Mouse (Mus musculus): Measurements from ENCODE around the gene Pdha1. TPM values are rescaled to one million over a fixed set of nuclear protein-coding genes. Genes with fewer than 3 reads are reported as not detected.

Pdha1 gene
- 147 and 179 TPM in 2 replicates for polyA plus RNA-seq (2014; fragmentation: Nextera tagmentation; extraction: Ambion mirVana)

GRCm38 (mm10) chrX:160137861-160138717, at the start of gene Pdha1:
TSS of gene Pdha1 (minus strand) at chrX:160138413.
- peak within 1 kb of the TSS; percentile 64 for H3K4me3 ChIP-seq (replicated peaks; ENCODE audit: low read length)
- no peaks in the 10 kb centered on the region for H3K9me3 ChIP-seq (ENCODE audit: control insufficient read depth, low read length)
- peak within 1 kb of the TSS; percentile 74 for H3K9ac ChIP-seq
- H3K4me2 ChIP-seq (replicated peaks), result peak within 1 kb of the TSS; percentile 77
- WGBS, result 20% methylated on average over 67 of the region's 67 CpGs
- DNase-seq (ENCODE audit: low spot score) (peak; percentile 86), ATAC-seq (ENCODE audit: low FRiP score) (peak; percentile 98)
- H3K36me3 ChIP-seq (replicated peaks; ENCODE audit: control insufficient read depth, insufficient read depth), result no peaks in the 10 kb centered on the region
- peaks cover 10% of the 10 kb centered on the region; the same call in 1 of the 2 replicates for H3K4me1 ChIP-seq (replicated peaks; ENCODE audit: control insufficient read depth, insufficient read depth, low read length)
- no peaks in the 10 kb centered on the region; the same call in 1 of the 2 replicates for H3K27me3 ChIP-seq (ENCODE audit: control insufficient read depth, insufficient read depth, low read length)
- peak within 1 kb of the TSS; percentile 86 for H3K27ac ChIP-seq

GRCm38 (mm10) chrX:160179032-160179431, 40.8 kb upstream of the Pdha1 start:
- no peaks in the 10 kb centered on the region for H3K27me3 ChIP-seq (ENCODE audit: control insufficient read depth, insufficient read depth, low read length)
- ATAC-seq (ENCODE audit: low FRiP score), result no peak
- no peaks in the 10 kb centered on the region for H3K9me3 ChIP-seq (ENCODE audit: control insufficient read depth, low read length)
- no peak for DNase-seq (ENCODE audit: low spot score)
- 73% methylated on average over 3 of the region's 3 CpGs for WGBS
- no peak overlapping the region for H3K9ac ChIP-seq
- H3K36me3 ChIP-seq (replicated peaks; ENCODE audit: control insufficient read depth, insufficient read depth), result no peaks in the 10 kb centered on the region
- no peak overlapping the region for H3K4me3 ChIP-seq (replicated peaks; ENCODE audit: low read length)
- H3K4me2 ChIP-seq (replicated peaks), result no peak overlapping the region
- no peaks in the 10 kb centered on the region for H3K4me1 ChIP-seq (replicated peaks; ENCODE audit: control insufficient read depth, insufficient read depth, low read length)
- H3K27ac ChIP-seq, result no peak overlapping the region

DNA sequence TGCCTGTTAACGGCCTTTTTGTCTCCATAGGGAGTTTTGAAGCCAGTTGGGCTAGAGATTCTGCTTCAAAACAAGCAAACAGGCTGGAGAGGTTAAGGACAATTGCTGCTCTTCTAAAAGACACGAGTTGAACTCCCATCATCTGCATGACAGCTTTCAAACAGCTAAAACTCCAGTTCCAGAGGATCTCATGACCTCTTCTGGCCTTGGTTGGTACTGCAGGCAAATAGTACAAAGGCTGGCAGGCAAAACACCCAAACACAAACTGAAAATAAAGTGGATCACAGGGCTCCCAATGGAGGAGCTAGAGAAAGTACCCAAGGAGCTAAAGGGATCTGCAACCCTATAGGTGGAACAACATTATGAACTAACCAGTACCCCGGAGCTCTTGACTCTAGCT, 31.9 kb upstream of the Pdha1 start:
- no peaks in the 10 kb centered on the region for H3K9me3 ChIP-seq (ENCODE audit: control insufficient read depth, low read length)
- H3K4me2 ChIP-seq (replicated peaks), result no peak overlapping the region
- no peaks in the 10 kb centered on the region; the same call in 1 of the 2 replicates for H3K27me3 ChIP-seq (ENCODE audit: control insufficient read depth, insufficient read depth, low read length)
- 14% methylated on average over 2 of the region's 3 CpGs for WGBS
- no peaks in the 10 kb centered on the region for H3K36me3 ChIP-seq (replicated peaks; ENCODE audit: control insufficient read depth, insufficient read depth)
- DNase-seq (ENCODE audit: low spot score) (peak; percentile 72), ATAC-seq (ENCODE audit: low FRiP score) (no peak)
- H3K4me1 ChIP-seq (replicated peaks; ENCODE audit: control insufficient read depth, insufficient read depth, low read length), result no peaks in the 10 kb centered on the region
- no peak overlapping the region for H3K27ac ChIP-seq
- no peak overlapping the region for H3K9ac ChIP-seq
- H3K4me3 ChIP-seq (replicated peaks; ENCODE audit: low read length), result no peak overlapping the region

DNA sequence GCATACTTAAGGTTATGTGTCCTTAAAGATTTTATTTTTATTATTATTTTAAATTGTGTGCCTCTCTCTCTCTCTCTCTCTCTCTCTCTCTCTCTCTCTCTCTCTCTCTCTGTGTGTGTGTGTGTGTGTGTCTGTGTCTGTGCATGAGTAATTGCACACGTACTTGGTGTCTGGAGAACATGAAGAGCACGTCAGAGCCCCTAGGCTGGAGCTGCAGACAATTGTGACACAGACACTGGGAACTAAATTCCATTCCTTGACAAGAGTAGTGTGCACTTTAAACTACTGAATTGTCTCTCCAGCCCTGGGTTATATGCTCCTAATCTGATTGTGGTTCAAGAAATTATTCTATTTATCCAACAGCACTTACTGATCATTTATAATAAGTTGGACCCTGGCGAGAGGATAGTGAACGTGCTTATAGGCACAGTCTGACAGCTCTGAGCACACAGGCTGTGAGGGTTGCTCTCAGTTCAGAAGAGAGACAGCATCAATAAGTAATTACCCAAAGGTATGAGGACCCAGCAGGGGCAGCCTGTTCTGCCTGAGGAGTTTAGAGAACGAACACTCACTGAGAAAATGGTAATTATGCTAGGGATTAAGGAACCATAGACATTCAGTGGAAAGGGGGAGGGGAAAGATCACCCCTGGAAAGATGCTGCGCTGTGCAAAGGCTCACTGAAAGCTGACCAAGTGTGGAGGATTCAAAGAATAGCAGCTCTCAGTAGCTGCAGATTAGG, 28.2 kb upstream of the Pdha1 start:
- ATAC-seq (ENCODE audit: low FRiP score) (peak; percentile 85), DNase-seq (ENCODE audit: low spot score) (no peak)
- H3K27ac ChIP-seq, result no peak overlapping the region
- H3K9ac ChIP-seq, result no peak overlapping the region
- H3K4me3 ChIP-seq (replicated peaks; ENCODE audit: low read length), result no peak overlapping the region
- H3K4me1 ChIP-seq (replicated peaks; ENCODE audit: control insufficient read depth, insufficient read depth, low read length), result no peaks in the 10 kb centered on the region
- WGBS, result 26% methylated on average over 6 of the region's 6 CpGs
- no peaks in the 10 kb centered on the region; the same call in 1 of the 2 replicates for H3K27me3 ChIP-seq (ENCODE audit: control insufficient read depth, insufficient read depth, low read length)
- H3K36me3 ChIP-seq (replicated peaks; ENCODE audit: control insufficient read depth, insufficient read depth), result no peaks in the 10 kb centered on the region
- H3K9me3 ChIP-seq (ENCODE audit: control insufficient read depth, low read length), result no peaks in the 10 kb centered on the region
- H3K4me2 ChIP-seq (replicated peaks), result no peak overlapping the region

DNA sequence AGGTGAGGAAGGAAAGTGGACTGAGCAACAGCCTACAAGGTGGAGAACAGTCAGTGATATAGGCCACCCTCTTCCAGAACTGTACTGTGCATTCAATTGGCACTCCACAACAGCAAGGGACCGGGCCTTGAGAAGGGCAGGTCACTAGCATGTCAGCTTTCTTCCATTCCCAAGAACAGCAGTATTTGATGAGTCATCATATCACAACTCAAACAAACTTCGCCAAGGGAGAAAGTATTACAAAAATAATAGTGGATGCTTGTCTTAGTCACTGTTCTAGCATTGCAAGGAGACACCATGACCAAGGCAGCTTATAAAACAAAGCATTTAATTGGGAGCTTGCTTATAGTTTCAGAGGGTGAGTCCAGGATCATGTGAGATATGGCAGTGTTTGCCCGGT, 26.0 kb upstream of the Pdha1 start:
- Histone ChIP-seq H3K9ac (no peak overlapping the region), H3K4me2 (replicated peaks) (no peak overlapping the region), H3K36me3 (replicated peaks; ENCODE audit: control insufficient read depth, insufficient read depth) (no peaks in the 10 kb centered on the region), H3K27me3 (ENCODE audit: control insufficient read depth, insufficient read depth, low read length) (no peaks in the 10 kb centered on the region), H3K4me1 (replicated peaks; ENCODE audit: control insufficient read depth, insufficient read depth, low read length) (no peaks in the 10 kb centered on the region), H3K9me3 (ENCODE audit: control insufficient read depth, low read length) (no peaks in the 10 kb centered on the region), H3K4me3 (replicated peaks; ENCODE audit: low read length) (no peak overlapping the region), H3K27ac (no peak overlapping the region)
- DNase-seq (ENCODE audit: low spot score), result no peak
- no peak for ATAC-seq (ENCODE audit: low FRiP score)
- WGBS, result 87% methylated on average over 3 of the region's 3 CpGs

- H3K9me3 ChIP-seq (ENCODE audit: control insufficient read depth, low read length), result no peaks in the 10 kb centered on the region
- 71% methylated on average over 4 of the region's 4 CpGs for WGBS
- H3K4me2 ChIP-seq (replicated peaks), result no peak overlapping the region
- H3K9ac ChIP-seq, result no peak overlapping the region
- no peak for ATAC-seq (ENCODE audit: low FRiP score)
- H3K27ac ChIP-seq, result no peak overlapping the region
- no peaks in the 10 kb centered on the region for H3K4me1 ChIP-seq (replicated peaks; ENCODE audit: control insufficient read depth, insufficient read depth, low read length)
- H3K4me3 ChIP-seq (replicated peaks; ENCODE audit: low read length), result no peak overlapping the region
- H3K27me3 ChIP-seq (ENCODE audit: control insufficient read depth, insufficient read depth, low read length), result no peaks in the 10 kb centered on the region
- no peaks in the 10 kb centered on the region for H3K36me3 ChIP-seq (replicated peaks; ENCODE audit: control insufficient read depth, insufficient read depth)
- DNase-seq (ENCODE audit: low spot score), result peak; percentile 36
Observed at GRCm38 (mm10) chrX:160153147-160153815, 15.1 kb upstream of the Pdha1 start.

DNA sequence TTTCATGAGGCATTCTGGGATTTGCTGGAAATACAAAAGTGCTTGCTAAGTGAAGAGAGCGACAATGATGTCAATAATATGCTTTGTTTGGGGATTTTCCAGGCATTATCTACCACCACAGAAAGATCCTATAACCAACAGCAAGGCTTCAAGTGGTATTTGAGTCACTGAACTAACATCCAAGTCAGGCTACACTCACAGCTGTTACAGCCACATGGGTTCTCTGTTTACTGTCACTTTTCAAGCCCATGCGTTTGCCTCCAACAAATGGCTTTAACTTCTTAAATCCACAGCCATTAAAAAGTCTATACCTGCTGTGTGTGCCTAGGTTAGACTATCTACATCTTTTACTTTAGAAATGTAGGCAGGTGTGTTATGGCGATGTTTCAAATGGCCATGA, 10.6 kb upstream of the Pdha1 start:
- Histone ChIP-seq H3K9me3 (ENCODE audit: control insufficient read depth, low read length) (no peaks in the 10 kb centered on the region), H3K36me3 (replicated peaks; ENCODE audit: control insufficient read depth, insufficient read depth) (no peaks in the 10 kb centered on the region), H3K4me3 (replicated peaks; ENCODE audit: low read length) (no peak overlapping the region), H3K9ac (no peak overlapping the region), H3K4me1 (replicated peaks; ENCODE audit: control insufficient read depth, insufficient read depth, low read length) (no peaks in the 10 kb centered on the region), H3K4me2 (replicated peaks) (no peak overlapping the region), H3K27ac (no peak overlapping the region), H3K27me3 (ENCODE audit: control insufficient read depth, insufficient read depth, low read length) (no peaks in the 10 kb centered on the region)
- 89% methylated on average over 3 of the region's 3 CpGs for WGBS
- DNase-seq (ENCODE audit: low spot score) (no peak), ATAC-seq (ENCODE audit: low FRiP score) (no peak)

DNA sequence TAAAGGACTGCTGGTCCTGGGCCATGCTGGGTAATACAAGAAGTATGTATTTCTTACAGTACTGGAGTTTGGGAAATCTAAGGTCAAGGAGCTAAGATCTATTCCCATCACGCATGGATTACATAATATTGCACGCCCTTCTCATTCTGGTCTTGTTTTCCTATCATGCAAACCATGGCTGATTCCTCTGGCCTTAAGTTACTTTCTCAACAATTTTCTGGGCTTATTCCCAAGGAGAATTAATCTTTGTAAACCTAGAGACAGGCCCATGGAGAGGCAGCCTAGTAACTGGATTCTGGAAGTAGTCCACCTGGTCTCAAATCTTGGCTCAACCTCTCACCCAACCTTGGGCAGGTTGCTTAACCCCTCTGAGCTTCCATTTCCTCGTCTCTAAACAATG, 9.2 kb upstream of the Pdha1 start:
- H3K4me3 ChIP-seq (replicated peaks; ENCODE audit: low read length), result no peak overlapping the region
- H3K27me3 ChIP-seq (ENCODE audit: control insufficient read depth, insufficient read depth, low read length), result no peaks in the 10 kb centered on the region
- H3K4me1 ChIP-seq (replicated peaks; ENCODE audit: control insufficient read depth, insufficient read depth, low read length), result no peaks in the 10 kb centered on the region
- H3K27ac ChIP-seq, result no peak overlapping the region
- no peaks in the 10 kb centered on the region for H3K36me3 ChIP-seq (replicated peaks; ENCODE audit: control insufficient read depth, insufficient read depth)
- no peak overlapping the region for H3K4me2 ChIP-seq (replicated peaks)
- no peak for ATAC-seq (ENCODE audit: low FRiP score)
- no peak overlapping the region for H3K9ac ChIP-seq
- no peak for DNase-seq (ENCODE audit: low spot score)
- whole genome bisulfite sequencing, result 90% methylated on average over 3 of the region's 3 CpGs
- no peaks in the 10 kb centered on the region for H3K9me3 ChIP-seq (ENCODE audit: control insufficient read depth, low read length)

GRCm38 (mm10) chrX:160146806-160147205, 8.6 kb upstream of the Pdha1 start:
- DNase-seq (ENCODE audit: low spot score) (no peak), ATAC-seq (ENCODE audit: low FRiP score) (no peak)
- H3K4me1 ChIP-seq (replicated peaks; ENCODE audit: control insufficient read depth, insufficient read depth, low read length), result no peaks in the 10 kb centered on the region
- H3K4me2 ChIP-seq (replicated peaks), result no peak overlapping the region
- H3K9me3 ChIP-seq (ENCODE audit: control insufficient read depth, low read length), result no peaks in the 10 kb centered on the region
- H3K36me3 ChIP-seq (replicated peaks; ENCODE audit: control insufficient read depth, insufficient read depth), result no peaks in the 10 kb centered on the region
- no peak overlapping the region for H3K4me3 ChIP-seq (replicated peaks; ENCODE audit: low read length)
- H3K27ac ChIP-seq, result no peak overlapping the region
- H3K9ac ChIP-seq, result no peak overlapping the region
- WGBS, result 89% methylated on average over 4 of the region's 4 CpGs
- H3K27me3 ChIP-seq (ENCODE audit: control insufficient read depth, insufficient read depth, low read length), result no peaks in the 10 kb centered on the region

All from hindbrain, embryonic 14.5 days (tissue).